Mouse (Mus musculus) cerebellum, postnatal 25 days (tissue): ENCODE results near the gene Lnpep.

ENCODE experiments used
- DNase-seq, 2 experiments: peaks; one replicate each; pipeline ENCODE4 v3.0.0; 2021; ENCODE audit warnings: mixed read lengths in 2 of 2

The Lnpep gene

DNA sequence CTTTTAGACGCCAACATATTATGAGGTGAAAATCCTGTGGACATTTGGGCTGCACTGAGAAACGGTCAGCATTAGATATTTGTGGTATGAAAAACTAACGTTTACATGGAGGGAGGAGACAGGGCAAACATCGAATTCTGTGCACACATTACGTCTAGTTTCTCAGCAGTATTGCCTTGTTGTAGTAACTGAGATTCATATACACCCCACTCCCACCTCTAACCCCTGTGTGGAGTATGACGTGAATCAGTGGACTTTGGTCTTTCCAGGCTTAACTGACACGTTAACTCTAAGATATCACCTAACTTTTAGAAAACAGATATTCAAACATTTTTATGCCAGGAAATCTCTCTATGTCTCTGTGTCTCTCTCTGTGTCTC, 133.2 kb downstream of the Lnpep start:
- DNase-seq, result no peak

GRCm38 (mm10) chr17:17490820-17491621, 133.8 kb downstream of the Lnpep start:
- no peak for DNase-seq

GRCm38 (mm10) chr17:17485789-17486188, 139.1 kb downstream of the Lnpep start:
- no peak for DNase-seq
